Mouse (Mus musculus) midbrain, embryonic 11.5 days (tissue): Measurements from ENCODE around the gene Tubb4a. TPM values are rescaled to one million over a fixed set of nuclear protein-coding genes. Genes with fewer than 3 reads are reported as not detected.

ENCODE experiments used
- ATAC-seq: fragments of 200-750 bp; cut with Nextera tagmentation; 2 replicates; pipeline ENCODE4 v1.8.0; 2017; ENCODE audit warnings: moderate TSS enrichment, moderate library complexity; ENCODE audit not compliant: low FRiP score
- DNase-seq: peaks from one replicate; pipeline ENCODE4 v3.0.0; 2015; ENCODE audit warnings: low spot score; ENCODE audit errors: missing footprints
- H3K27ac ChIP-seq: fragments of 300-500 bp; sonication (generic); 2 replicates; pipeline ENCODE4 v1.5.1; 2014; ENCODE audit warnings: low read depth, low read length
- H3K27me3 ChIP-seq: fragments of 300-500 bp; sonication (generic); 2 replicates; pipeline ENCODE4 v1.6.1; 2014; ENCODE audit warnings: mild to moderate bottlenecking, low read length, moderate library complexity, mixed read lengths; ENCODE audit not compliant: control insufficient read depth, insufficient read depth
- H3K36me3 ChIP-seq: fragments of 300-500 bp; sonication (generic); 2 replicates; pipeline ENCODE4 v1.6.1; 2014; ENCODE audit warnings: mild to moderate bottlenecking, low read length, moderate library complexity, mixed read lengths; ENCODE audit not compliant: control insufficient read depth, insufficient read depth
- H3K4me1 ChIP-seq: fragments of 300-500 bp; sonication (generic); 2 replicates; pipeline ENCODE4 v1.6.1; 2014; ENCODE audit warnings: low read length; ENCODE audit not compliant: control insufficient read depth, insufficient read depth
- H3K4me2 ChIP-seq: fragments of 300-500 bp; sonication (generic); 2 replicates; pipeline ENCODE4 v1.6.1; 2014; ENCODE audit warnings: mild to moderate bottlenecking, moderate library complexity
- H3K4me3 ChIP-seq: fragments of 300-500 bp; sonication (generic); 2 replicates; pipeline ENCODE4 v1.5.1; 2014; ENCODE audit warnings: low read depth, low read length
- H3K9ac ChIP-seq: fragments of 300-500 bp; sonication (generic); 2 replicates; pipeline ENCODE4 v1.6.1; 2014; ENCODE audit warnings: low read length
- H3K9me3 ChIP-seq: fragments of 300-500 bp; sonication (generic); 2 replicates; pipeline ENCODE4 v1.6.1; 2016; ENCODE audit warnings: low read length; ENCODE audit not compliant: control insufficient read depth
- WGBS: fragments of 180-500 bp; shearing (Covaris S2); extraction: QIAGEN DNeasy Blood & Tissue Kit; methylation state at CpG from one replicate; pipeline ENCODE4 v1.1.7; 2014; 5-methylcytosine and 5-hydroxymethylcytosine counted together
- polyA plus RNA-seq: library from polyadenylated mRNA; unstranded; fragments of >200 nt; fragmentation: Nextera tagmentation; extraction: Ambion mirVana; gene quantifications from 2 replicates; pipeline ENCODE4 v1.2.1, GENCODE M21; 2014

Tubb4a gene
- polyA plus RNA-seq, 1 experiment from 2014 or later = 171 TPM

DNA sequence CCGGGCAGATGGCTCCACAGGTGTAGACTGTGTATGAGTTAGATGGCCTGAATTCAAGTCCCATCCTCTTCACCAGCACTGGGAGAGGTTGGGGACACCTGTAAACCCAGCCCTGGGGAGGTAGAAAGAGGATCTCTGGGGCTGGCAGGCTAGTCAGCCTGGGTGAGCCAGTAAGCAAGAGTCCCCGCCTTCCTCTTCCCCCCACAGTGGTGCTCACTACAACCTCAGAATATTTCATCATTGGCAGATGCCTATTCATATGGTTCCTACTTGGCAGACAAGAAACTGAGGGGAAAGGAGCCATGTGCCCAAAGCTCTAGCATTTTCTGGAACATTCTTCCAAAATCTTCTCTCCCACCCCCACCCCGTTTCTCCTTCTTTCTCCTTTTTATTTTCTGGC lies 38.8 kb downstream of the Tubb4a start:
- WGBS = 93% methylated on average over 3 of the region's 3 CpGs
- peaks cover 10% of the 10 kb centered on the region; the same call in 1 of the 2 replicates for H3K36me3 ChIP-seq

GRCm38 (mm10) chr17:57047406-57047805 lies 40.2 kb downstream of the Tubb4a start:
- peaks cover 5% of the 10 kb centered on the region; the same call in 1 of the 2 replicates for H3K36me3 ChIP-seq

More for the DNA sequence above, 38.8 kb downstream of the Tubb4a start:
- Histone ChIP-seq H3K27me3 (no peaks in the 10 kb centered on the region), H3K9ac (no peak overlapping the region), H3K4me1 (no peaks in the 10 kb centered on the region), H3K9me3 (no peaks in the 10 kb centered on the region), H3K4me3 (no peak overlapping the region), H3K4me2 (no peak overlapping the region), H3K27ac (no peak overlapping the region)
- no peak for DNase-seq
- ATAC-seq = no peak

GRCm38 (mm10) chr17:57041554-57041953 lies 46.0 kb downstream of the Tubb4a start, which contains the start of gene Slc25a41:
TSS of gene Slc25a41 (minus strand) at chr17:57041654.
- no peaks in the 10 kb centered on the region for H3K9me3 ChIP-seq
- H3K27me3 ChIP-seq = no peaks in the 10 kb centered on the region
- no peak for ATAC-seq
- H3K36me3 ChIP-seq = no peaks in the 10 kb centered on the region
- H3K9ac ChIP-seq = no peak within 1 kb of the TSS
- peak; percentile 65 for DNase-seq
- no peak within 1 kb of the TSS for H3K4me3 ChIP-seq
- WGBS = 72% methylated on average over 8 of the region's 8 CpGs
- no peak within 1 kb of the TSS for H3K4me2 ChIP-seq
- H3K4me1 ChIP-seq = no peaks in the 10 kb centered on the region
- no peak within 1 kb of the TSS for H3K27ac ChIP-seq

More at GRCm38 (mm10) chr17:57047406-57047805, 40.2 kb downstream of the Tubb4a start:
- DNase-seq (no peak), ATAC-seq (peak; percentile 43; the same call in 1 of the 2 replicates)
- Histone ChIP-seq H3K27me3 (no peaks in the 10 kb centered on the region), H3K9ac (no peak overlapping the region), H3K9me3 (no peaks in the 10 kb centered on the region), H3K27ac (no peak overlapping the region), H3K4me2 (no peak overlapping the region), H3K4me3 (no peak overlapping the region), H3K4me1 (no peaks in the 10 kb centered on the region)
- 38% methylated on average over 5 of the region's 5 CpGs for WGBS

DNA sequence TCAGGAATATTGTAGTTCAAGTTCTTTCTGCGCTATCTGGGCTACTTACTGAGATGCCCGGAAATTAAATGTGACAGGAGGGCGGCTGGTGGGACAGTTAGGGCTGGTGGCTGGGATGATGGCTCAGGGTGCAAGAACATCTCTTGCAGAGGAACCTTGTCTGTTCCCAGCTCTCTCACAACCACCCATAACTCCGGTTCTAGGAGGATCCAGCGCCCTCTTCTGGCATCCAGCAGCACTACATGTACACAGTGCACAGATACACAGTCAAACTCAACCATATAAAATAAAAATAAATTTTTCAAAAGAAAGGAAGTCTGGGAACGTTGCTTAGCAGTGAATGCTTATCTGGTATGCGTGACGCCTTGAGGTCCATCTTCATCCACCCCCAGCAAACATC lies 48.6 kb downstream of the Tubb4a start:
- H3K4me1 ChIP-seq = no peaks in the 10 kb centered on the region
- H3K9ac ChIP-seq = no peak overlapping the region
- H3K36me3 ChIP-seq = no peaks in the 10 kb centered on the region
- no peaks in the 10 kb centered on the region for H3K27me3 ChIP-seq
- ATAC-seq = no peak
- DNase-seq = no peak
- H3K4me2 ChIP-seq = no peak overlapping the region
- no peak overlapping the region for H3K27ac ChIP-seq
- H3K4me3 ChIP-seq = no peak overlapping the region
- WGBS = 39% methylated on average over 8 of the region's 8 CpGs
- no peaks in the 10 kb centered on the region for H3K9me3 ChIP-seq

GRCm38 (mm10) chr17:57032854-57033253 lies 54.7 kb downstream of the Tubb4a start:
- DNase-seq = no peak

DNA sequence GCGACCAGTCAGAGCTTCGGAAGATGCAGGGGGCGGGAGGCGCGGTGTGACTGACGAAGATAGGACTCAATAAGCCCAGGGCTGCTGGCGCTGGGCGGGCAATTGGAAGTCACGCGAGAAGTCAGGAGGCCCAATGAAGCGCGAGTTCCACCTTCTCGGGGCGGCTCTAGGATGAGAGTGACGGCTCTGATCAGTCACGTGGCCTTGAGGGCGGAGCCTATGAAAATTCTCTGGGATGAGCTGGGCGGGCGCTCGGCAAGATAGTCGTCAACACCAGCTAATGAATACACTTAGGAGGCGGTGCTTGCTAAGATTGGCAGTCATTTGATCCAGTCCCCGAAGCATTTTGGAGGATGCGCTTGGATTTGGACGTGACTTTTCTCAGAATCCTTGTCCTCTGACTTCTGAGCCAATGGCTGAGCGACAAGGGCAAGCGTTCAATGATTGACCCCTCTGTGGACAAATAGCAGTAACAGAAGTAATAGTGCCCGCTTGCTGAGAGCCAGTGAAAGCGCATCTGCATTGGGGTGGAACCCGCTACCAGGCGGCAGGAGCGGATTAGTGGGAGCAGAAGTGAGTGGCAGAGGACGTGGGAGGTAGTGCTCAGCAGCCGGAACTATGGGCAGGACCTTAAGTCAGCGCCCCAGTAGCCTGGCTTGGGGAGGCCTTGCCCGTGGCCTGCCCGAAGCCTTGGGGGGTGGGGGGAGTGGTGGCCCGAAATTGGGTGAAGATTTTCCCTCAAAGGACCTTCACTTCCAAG lies 55.7 kb downstream of the Tubb4a start:
- peak overlapping the region; percentile 95 for H3K4me3 ChIP-seq

More at GRCm38 (mm10) chr17:57032854-57033253, 54.7 kb downstream of the Tubb4a start:
- Histone ChIP-seq H3K4me2 (0 out of 2 replicates have a peak overlapping the region, but pooled peaks have one; percentile 49), H3K27ac (no peak overlapping the region), H3K4me1 (peaks cover 14% of the 10 kb centered on the region), H3K9ac (no peak overlapping the region), H3K27me3 (no peaks in the 10 kb centered on the region), H3K36me3 (peaks cover 1% of the 10 kb centered on the region), H3K4me3 (no peak overlapping the region), H3K9me3 (no peaks in the 10 kb centered on the region)
- 77% methylated on average over 4 of the region's 4 CpGs for WGBS
- no peak for ATAC-seq

GRCm38 (mm10) chr17:57030931-57031660 lies 56.5 kb downstream of the Tubb4a start, which contains the start of gene Khsrp:
TSS of gene Khsrp (minus strand) at chr17:57031522.
- H3K27me3 ChIP-seq = no peaks in the 10 kb centered on the region
- peak within 1 kb of the TSS; percentile 95 for H3K4me3 ChIP-seq
- peak within 1 kb of the TSS; percentile 90 for H3K27ac ChIP-seq
- DNase-seq (peak; percentile 98), ATAC-seq (peak; percentile 0; the same call in 1 of the 2 replicates)
- H3K9ac ChIP-seq = peak within 1 kb of the TSS; percentile 96
- no peaks in the 10 kb centered on the region for H3K9me3 ChIP-seq
- WGBS = under 1% methylated on average over 89 of the region's 99 CpGs
- peaks cover 14% of the 10 kb centered on the region for H3K4me1 ChIP-seq
- peaks cover 10% of the 10 kb centered on the region for H3K36me3 ChIP-seq
- peak within 1 kb of the TSS; percentile 88 for H3K4me2 ChIP-seq

More for the DNA sequence above, 55.7 kb downstream of the Tubb4a start:
- Histone ChIP-seq H3K27ac (peak overlapping the region; percentile 63), H3K4me2 (peak overlapping the region; percentile 49), H3K27me3 (no peaks in the 10 kb centered on the region), H3K9me3 (no peaks in the 10 kb centered on the region), H3K9ac (peak overlapping the region; percentile 60), H3K4me1 (peaks cover 14% of the 10 kb centered on the region), H3K36me3 (peaks cover 10% of the 10 kb centered on the region)
- under 1% methylated on average over 38 of the region's 38 CpGs for WGBS
- peak; percentile 98 for ATAC-seq
- DNase-seq = peak; percentile 99
